Mouse (Mus musculus) liver, postnatal 0 days (tissue): ENCODE measurements around the gene Cic. TPM values are rescaled to one million over a fixed set of nuclear protein-coding genes. Genes with fewer than 3 reads are reported as not detected.

ENCODE experiments used
- ATAC-seq: fragments of 200-750 bp; cut with Nextera tagmentation; 2 replicates; pipeline ENCODE4 v1.8.0; 2017; ENCODE audit warnings: mild to moderate bottlenecking, moderate library complexity
- DNase-seq: peaks from one replicate; pipeline ENCODE4 v3.0.0-alpha.2; 2016
- H3K27ac ChIP-seq: fragments of 300-500 bp; sonication (generic); 2 replicates; pipeline ENCODE4 v1.5.1; 2014; ENCODE audit warnings: antibody characterized with exemption, moderate library complexity, mild to moderate bottlenecking, low read depth
- H3K27me3 ChIP-seq: fragments of 300-500 bp; sonication (generic); 2 replicates; pipeline ENCODE4 v1.6.1; 2014; ENCODE audit warnings: low read length, control low read depth, mixed read lengths; ENCODE audit not compliant: insufficient read depth
- H3K36me3 ChIP-seq: fragments of 300-500 bp; sonication (generic); replicated peaks from 2 replicates; pipeline ENCODE4 v1.6.1; 2014; ENCODE audit warnings: mild to moderate bottlenecking, control low read depth, low read length, moderate library complexity, mixed read lengths; ENCODE audit not compliant: insufficient read depth
- H3K4me1 ChIP-seq: fragments of 300-500 bp; sonication (generic); 2 replicates; pipeline ENCODE4 v1.6.1; 2014; ENCODE audit warnings: antibody characterized with exemption, mild to moderate bottlenecking, control low read depth; ENCODE audit not compliant: insufficient read depth
- H3K4me2 ChIP-seq: fragments of 300-500 bp; sonication (generic); 2 replicates; pipeline ENCODE4 v1.6.1; 2014; ENCODE audit warnings: low read depth, mild to moderate bottlenecking, low read length, moderate library complexity, mixed read lengths
- H3K4me3 ChIP-seq: fragments of 300-500 bp; sonication (generic); 2 replicates; pipeline ENCODE4 v1.5.1; 2014; ENCODE audit warnings: low read depth, low read length
- H3K9ac ChIP-seq: fragments of 300-500 bp; sonication (generic); replicated peaks from 2 replicates; pipeline ENCODE4 v1.6.1; 2014; ENCODE audit warnings: mild to moderate bottlenecking, moderate library complexity
- H3K9me3 ChIP-seq: fragments of 300-500 bp; sonication (generic); 2 replicates; pipeline ENCODE4 v1.6.1; 2016; ENCODE audit warnings: mild to moderate bottlenecking, control low read depth, low read length, mixed read lengths
- CTCF ChIP-seq: sonication (generic); IDR thresholded peaks from 2 replicates; pipeline ENCODE4 v1.5.1; 2016; ENCODE audit warnings: antibody characterized with exemption, low read depth
- EP300 ChIP-seq: IDR thresholded peaks from 2 replicates; pipeline ENCODE4 v1.6.1; 2016; ENCODE audit warnings: antibody characterized with exemption, low read depth, mild to moderate bottlenecking
- WGBS: fragments of 180-500 bp; shearing (Covaris S2); extraction: QIAGEN DNeasy Blood & Tissue Kit; methylation state at CpG from one replicate; pipeline ENCODE4 v1.1.7; 2014; ENCODE audit not compliant: insufficient replicate concordance; 5-methylcytosine and 5-hydroxymethylcytosine counted together
- polyA plus RNA-seq: library from polyadenylated mRNA; unstranded; fragments of >200 nt; fragmentation: Nextera tagmentation; extraction: Ambion mirVana; gene quantifications from 2 replicates; pipeline ENCODE4 v1.2.1, GENCODE M21; 2015

Gene Cic
- polyA plus RNA-seq, 1 experiment from 2014 or later: 8.9 TPM

DNA sequence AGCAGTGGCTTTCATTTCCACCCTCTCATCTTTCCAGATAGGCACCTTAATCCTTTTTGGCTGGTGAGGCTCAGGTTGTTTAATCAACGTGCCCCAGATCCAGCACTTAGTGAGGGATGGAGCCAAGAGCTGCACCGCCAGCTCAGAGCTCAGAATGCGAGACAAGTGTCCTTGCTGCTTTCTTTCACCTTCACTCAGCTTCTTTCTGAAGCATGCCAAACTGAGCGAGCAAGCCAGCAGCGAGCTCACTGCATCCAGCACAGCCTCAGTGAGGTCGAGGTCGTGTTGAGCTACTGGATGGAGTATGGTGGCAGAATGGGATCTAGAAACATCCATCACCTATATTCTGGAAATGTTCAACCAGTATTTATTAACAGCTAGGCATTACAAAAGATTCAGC is 45.8 kb downstream of the Cic start:
- 38% methylated on average over 7 of the region's 7 CpGs for WGBS
- Histone ChIP-seq H3K4me1 (peaks cover 19% of the 10 kb centered on the region), H3K4me2 (no peak overlapping the region), H3K9ac (no peak overlapping the region), H3K4me3 (no peak overlapping the region), H3K36me3 (no peaks in the 10 kb centered on the region), H3K9me3 (no peaks in the 10 kb centered on the region), H3K27me3 (peaks cover 50% of the 10 kb centered on the region), H3K27ac (no peak overlapping the region)
- no peak for DNase-seq
- ATAC-seq: no peak
- TF ChIP-seq EP300: no peak
- TF ChIP-seq CTCF: no peak

DNA sequence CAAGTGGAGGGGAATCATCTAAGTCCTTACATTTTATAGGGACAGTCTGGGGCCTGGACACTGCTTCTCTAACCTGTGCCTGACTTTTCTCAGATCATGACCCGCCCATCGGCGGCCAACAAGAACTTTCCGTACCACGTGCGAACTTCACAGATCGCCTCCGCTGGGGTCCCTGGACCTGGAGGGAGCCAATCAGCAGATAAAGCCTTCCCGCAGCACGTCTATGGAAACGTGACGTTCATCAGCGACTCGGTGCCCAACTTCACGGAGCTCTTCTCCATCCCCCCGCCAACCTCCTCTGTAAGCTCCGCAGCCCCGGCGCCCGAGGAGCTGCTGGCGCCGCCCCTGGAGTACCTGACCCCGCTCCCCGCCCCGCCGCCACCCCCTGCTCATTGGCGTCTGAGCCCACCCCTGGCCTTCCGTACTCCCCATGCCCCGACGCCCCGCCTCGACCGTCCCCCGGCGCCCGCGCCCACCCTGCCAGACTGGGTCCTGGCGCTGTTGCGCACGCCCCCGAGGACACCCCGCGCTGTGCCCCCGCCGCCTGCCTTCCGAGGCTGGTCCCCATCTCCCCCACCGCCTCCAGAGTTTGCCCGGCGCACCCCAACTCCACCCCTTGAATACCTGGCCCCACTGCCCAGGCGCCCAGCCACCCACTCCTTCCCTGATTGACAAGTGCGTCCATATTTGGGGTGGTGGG is 47.3 kb downstream of the Cic start:
- no peaks in the 10 kb centered on the region for H3K9me3 ChIP-seq
- H3K27ac ChIP-seq: no peak overlapping the region
- peaks cover 19% of the 10 kb centered on the region for H3K4me1 ChIP-seq
- WGBS: 3% methylated on average over 46 of the region's 51 CpGs
- peak overlapping the region; percentile 84 for H3K4me2 ChIP-seq
- H3K9ac ChIP-seq: no peak overlapping the region
- H3K4me3 ChIP-seq: peak overlapping the region; percentile 52
- peaks cover 50% of the 10 kb centered on the region for H3K27me3 ChIP-seq
- DNase-seq: no peak
- ATAC-seq: no peak
- H3K36me3 ChIP-seq: no peaks in the 10 kb centered on the region
- no peak for TF ChIP-seq EP300
- no peak for TF ChIP-seq CTCF

DNA sequence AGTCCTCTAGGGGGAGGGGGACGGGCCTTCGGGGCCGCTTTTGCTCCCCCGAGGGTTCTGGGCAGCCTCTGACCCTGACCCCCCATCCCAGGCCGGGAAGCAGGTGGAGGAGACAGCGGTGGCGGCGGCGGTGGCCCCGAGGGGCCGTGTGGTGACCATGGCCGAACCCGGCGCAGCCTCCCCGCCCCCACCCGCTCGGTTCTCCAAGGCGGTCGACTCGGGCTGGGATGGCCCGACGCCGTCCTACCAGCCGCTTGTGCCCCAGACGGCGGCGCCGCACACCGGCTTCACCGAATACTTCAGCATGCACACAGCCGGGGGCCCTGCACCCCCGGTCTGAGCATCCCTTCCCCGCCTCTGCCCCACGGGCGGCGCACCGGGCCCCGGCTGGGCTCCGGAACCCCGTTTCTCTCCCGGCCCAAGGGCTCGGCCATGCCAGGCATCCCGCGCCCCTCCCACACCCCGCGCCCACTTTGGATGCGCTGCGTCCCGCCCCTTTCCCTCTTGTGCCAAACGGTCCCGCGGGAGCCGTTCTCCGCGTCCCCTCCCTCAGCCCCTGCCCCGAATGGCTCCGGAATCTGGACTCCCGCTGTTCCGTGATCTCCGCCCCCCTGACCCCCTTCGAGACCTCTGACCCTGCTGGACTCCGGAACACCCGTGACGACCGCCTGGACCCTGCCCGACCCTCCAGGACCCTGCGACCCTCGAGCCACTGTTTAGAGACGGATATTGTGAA is 48.0 kb downstream of the Cic start:
- peaks cover 50% of the 10 kb centered on the region for H3K27me3 ChIP-seq
- ATAC-seq (no peak), DNase-seq (no peak)
- no peak for TF ChIP-seq EP300
- no peak overlapping the region for H3K27ac ChIP-seq
- H3K4me2 ChIP-seq: peak overlapping the region; percentile 84
- no peaks in the 10 kb centered on the region for H3K36me3 ChIP-seq
- peaks cover 19% of the 10 kb centered on the region for H3K4me1 ChIP-seq
- H3K9ac ChIP-seq: no peak overlapping the region
- peak overlapping the region; percentile 52 for H3K4me3 ChIP-seq
- H3K9me3 ChIP-seq: no peaks in the 10 kb centered on the region
- WGBS: 2% methylated on average over 60 of the region's 69 CpGs

DNA sequence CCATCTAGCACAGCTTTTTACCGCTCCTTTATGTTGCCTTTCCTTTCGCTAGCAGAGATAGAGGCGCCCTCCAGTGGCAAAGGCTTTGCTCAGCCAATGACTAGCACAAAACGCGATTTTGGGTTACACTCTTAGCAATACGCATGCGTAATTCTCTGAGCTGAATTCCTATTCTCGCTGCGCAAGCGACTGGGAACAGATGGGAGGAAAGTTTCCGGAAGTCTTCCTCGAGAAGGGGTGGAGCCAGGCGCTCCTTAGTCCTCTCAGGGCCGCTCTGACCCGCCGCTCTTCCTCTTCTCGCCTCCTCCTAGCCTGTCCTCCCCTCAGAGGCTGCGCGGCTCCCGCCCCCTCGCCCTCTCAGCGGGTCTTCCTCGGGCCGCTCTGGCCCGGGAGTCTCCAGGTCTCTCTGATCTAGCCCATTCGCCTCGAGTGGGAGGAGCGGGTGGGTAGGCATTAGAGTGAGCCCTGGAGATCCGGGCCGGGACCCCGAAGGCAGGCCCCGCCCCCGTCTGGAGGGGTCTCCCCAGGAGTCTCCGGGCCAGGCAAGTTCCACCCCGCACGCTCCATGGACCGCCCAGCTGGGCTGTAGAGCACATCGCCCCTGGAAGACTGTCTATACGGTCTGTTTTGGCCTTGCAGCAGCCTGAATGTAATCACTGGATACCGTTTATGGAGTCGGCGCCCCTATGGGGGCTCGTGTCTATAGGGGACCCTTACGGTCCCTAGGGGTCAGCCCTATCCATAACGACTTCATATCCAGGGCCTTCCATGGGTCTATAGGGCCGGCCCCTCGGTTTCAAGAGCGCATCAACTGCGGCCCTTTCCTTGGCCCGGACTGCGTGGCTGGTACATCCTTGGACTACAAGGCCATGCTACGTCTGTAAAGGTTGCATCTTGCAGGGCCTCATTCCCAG is 49.3 kb downstream of the Cic start, which contains the start of gene Megf8:
TSS of gene Megf8 (plus strand) at position 633 of the 914 bp plus-strand sequence.
- DNase-seq (peak; percentile 88), ATAC-seq (peak; percentile 89)
- Histone ChIP-seq H3K36me3 (no peaks in the 10 kb centered on the region), H3K4me3 (peak within 1 kb of the TSS; percentile 52), H3K4me2 (peak within 1 kb of the TSS; percentile 84), H3K27me3 (peaks cover 48% of the 10 kb centered on the region), H3K9me3 (no peaks in the 10 kb centered on the region), H3K4me1 (peaks cover 19% of the 10 kb centered on the region), H3K9ac (peak within 1 kb of the TSS; percentile 58), H3K27ac (peak within 1 kb of the TSS; percentile 31; the same call in 1 of the 2 replicates)
- 0 out of 2 replicates have a peak, but pooled peaks have one; percentile 21 for TF ChIP-seq EP300
- TF ChIP-seq CTCF: peak; percentile 92
- WGBS: 3% methylated on average over 52 of the region's 52 CpGs

DNA sequence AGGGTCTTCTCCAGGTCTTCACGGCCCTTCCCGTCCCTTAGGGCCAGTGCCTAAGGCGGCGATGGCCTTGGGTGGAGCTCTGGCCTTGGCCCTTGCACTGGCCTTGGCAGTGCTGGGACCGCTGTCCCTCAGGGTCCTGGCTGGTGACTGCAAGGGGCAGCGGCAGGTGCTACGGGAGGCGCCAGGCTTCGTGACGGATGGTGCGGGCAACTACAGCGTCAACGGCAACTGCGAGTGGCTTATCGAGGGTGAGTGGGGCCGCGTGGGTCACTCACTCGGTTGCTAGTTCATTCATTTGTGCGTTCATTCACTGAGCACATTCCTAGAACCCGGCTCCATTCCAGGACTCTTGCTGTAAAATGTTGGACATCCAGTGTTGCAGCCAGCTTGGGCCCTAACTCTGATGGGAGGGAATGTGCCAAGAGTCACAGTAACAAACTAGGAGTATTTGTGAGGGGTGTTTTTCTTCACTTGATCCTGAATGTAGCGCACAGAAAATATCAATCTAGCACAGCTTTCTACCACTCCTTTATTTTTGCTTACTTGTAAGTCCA is 50.0 kb downstream of the Cic start:
- H3K4me2 ChIP-seq: peak overlapping the region; percentile 84
- H3K27me3 ChIP-seq: peaks cover 43% of the 10 kb centered on the region
- no peak for DNase-seq
- peak overlapping the region; percentile 58 for H3K9ac ChIP-seq
- no peak overlapping the region for H3K27ac ChIP-seq
- ATAC-seq: no peak
- 27% methylated on average over 21 of the region's 21 CpGs for WGBS
- TF ChIP-seq CTCF (no peak), EP300 (no peak)
- no peaks in the 10 kb centered on the region for H3K36me3 ChIP-seq
- peaks cover 19% of the 10 kb centered on the region for H3K4me1 ChIP-seq
- H3K9me3 ChIP-seq: no peaks in the 10 kb centered on the region
- H3K4me3 ChIP-seq: peak overlapping the region; percentile 52
